Mouse (Mus musculus): ENCODE measurements around the gene Lrfn2. TPM values are rescaled to one million over a fixed set of nuclear protein-coding genes. Genes with fewer than 3 reads are reported as not detected.

The Lrfn2 gene
- polyA plus RNA-seq, 1 experiment from 2014 or later: 0.07 TPM

DNA sequence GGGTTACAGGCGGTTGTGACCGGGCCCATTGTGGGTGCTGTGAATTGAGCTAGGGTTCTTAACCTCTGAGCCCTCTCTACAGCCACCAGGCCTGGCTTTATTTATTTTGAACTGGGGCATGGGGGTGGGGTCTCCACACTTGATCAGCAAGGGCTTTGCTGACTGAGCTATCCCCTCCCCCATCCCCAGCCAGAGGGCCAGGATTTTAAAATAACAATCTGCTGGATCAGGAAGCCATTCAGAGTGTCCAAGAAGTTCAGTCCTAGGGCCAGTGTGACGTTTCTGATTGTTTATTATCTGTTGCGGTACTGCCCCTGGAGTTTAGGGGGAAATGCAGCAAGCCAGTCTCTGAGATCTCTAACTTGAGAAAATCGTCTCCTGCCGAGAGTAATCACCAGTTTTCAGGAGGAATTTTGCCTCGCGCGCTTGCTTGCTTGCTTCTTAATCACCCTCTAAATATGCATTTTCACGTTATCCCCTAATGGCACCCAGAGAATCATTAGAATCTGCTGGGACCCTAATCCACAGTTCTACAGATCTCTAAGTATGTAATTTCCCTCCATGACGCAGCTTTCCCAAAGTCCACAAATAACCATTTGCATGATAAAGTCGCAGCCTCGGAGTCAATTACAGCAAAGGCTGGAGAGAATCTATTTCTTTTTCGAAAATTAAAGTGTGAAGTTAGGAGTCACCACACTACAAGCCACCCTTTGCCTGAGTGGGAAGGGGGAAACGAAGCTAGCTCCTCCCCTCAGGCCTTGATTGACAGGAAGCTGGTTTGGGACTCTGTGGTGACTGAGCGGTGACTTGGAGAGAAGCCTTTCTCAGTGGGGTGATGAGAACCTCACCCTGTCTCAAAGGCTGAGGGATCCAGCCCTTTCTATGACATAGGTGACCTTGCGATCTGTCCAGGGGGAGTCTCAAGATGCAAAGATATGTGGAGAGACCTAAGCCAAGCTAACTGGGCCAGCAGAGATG lies 85.5 kb downstream of the Lrfn2 start:
- H3K4me1 ChIP-seq: 0 out of 2 replicates have a peak, but pooled peaks cover 3% of the 10 kb centered on the region
- no peaks in the 10 kb centered on the region for H3K27me3 ChIP-seq (replicated peaks)
- H3K9me3 ChIP-seq (replicated peaks): no peaks in the 10 kb centered on the region
- H3K9ac ChIP-seq: no peak overlapping the region
- H3K4me2 ChIP-seq: no peak overlapping the region
- H3K36me3 ChIP-seq: no peaks in the 10 kb centered on the region
- H3K4me3 ChIP-seq: no peak overlapping the region
- no peak overlapping the region for H3K27ac ChIP-seq
- 37% methylated on average over 17 of the region's 17 CpGs for WGBS (ENCODE audit: insufficient replicate concordance)
- no peak for ATAC-seq

DNA sequence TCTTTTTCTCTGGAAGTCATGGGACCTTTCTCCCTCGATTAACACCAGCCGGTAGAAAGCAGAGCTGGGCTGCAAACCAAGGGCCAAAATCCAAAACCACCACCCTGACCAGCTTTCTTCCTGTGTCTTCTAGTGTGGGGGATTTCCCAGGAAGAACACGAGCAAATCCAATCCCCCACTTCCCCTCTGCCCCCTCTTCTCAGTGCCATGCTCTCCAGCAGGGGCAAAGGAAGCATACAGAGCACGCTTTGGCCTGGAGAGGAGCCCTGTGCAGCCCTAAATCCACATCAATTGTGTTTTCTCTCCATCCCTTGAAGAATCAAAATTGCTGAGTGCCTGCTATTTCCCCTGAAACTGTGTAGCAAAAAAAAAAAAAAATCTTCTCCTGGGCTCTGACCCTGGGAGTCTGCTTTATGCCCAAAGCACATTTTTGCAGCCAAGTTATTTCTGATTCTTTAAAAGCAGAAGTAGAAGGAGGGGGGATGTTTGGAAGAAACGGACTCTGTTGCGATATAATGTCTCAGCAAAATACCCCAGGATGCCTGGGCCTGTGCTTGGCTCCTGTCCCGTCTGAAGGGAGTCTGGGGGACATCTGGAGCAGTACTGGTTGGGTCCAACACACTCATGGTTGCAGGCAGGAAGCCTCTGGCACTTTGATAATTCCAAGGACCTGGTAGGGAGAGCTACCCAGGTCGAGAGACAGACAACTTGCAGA lies 86.8 kb downstream of the Lrfn2 start:
- 41% methylated on average over 8 of the region's 8 CpGs for WGBS (ENCODE audit: insufficient replicate concordance)
- Histone ChIP-seq H3K4me3 (no peak overlapping the region), H3K9ac (no peak overlapping the region), H3K4me2 (no peak overlapping the region), H3K9me3 (replicated peaks) (no peaks in the 10 kb centered on the region), H3K36me3 (no peaks in the 10 kb centered on the region), H3K27me3 (replicated peaks) (no peaks in the 10 kb centered on the region), H3K4me1 (0 out of 2 replicates have a peak, but pooled peaks cover 3% of the 10 kb centered on the region), H3K27ac (no peak overlapping the region)
- no peak for ATAC-seq

DNA sequence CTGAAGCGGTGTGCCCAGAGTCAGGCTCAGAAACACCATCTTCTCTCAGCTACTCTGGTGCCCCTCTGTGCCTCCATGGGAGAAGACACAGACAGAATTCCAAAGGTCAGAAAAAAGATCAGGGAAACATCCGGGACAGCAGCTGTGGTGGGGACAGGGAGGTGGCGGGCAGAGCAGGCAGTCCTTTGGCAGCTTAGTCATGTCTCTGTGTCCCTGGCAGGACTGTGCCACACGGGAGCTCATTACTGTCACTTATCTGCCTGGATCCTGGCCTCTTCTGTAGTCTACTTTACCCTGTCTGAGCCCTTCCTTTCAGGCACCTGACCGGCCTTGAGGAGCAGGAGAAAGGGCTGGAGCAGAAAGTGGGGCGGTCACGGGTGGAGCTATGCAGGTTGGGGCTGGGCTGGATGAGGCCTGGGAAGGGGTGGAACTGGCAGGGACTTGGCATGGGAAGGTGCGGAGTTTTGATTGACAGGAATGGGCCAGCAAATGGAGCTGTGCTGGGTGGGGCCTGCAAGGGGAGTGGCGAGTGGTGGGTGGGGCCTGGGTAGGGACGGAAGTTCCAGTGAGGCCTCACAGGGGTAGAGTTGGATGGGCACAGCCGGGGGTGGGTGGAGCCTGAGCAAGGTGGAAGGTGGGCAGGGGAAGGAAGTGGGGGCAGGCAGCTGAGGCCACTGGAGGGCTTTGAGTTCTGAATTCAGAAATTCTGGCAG lies 97.5 kb downstream of the Lrfn2 start:
- peak; percentile 78 for ATAC-seq
- H3K27me3 ChIP-seq (replicated peaks): no peaks in the 10 kb centered on the region
- H3K4me1 ChIP-seq: peaks cover 8% of the 10 kb centered on the region
- WGBS (ENCODE audit: insufficient replicate concordance): 24% methylated on average over 11 of the region's 11 CpGs
- H3K27ac ChIP-seq: no peak overlapping the region
- H3K4me3 ChIP-seq: no peak overlapping the region
- H3K36me3 ChIP-seq: no peaks in the 10 kb centered on the region
- no peaks in the 10 kb centered on the region for H3K9me3 ChIP-seq (replicated peaks)
- peak overlapping the region; percentile 41 for H3K4me2 ChIP-seq
- H3K9ac ChIP-seq: no peak overlapping the region

DNA sequence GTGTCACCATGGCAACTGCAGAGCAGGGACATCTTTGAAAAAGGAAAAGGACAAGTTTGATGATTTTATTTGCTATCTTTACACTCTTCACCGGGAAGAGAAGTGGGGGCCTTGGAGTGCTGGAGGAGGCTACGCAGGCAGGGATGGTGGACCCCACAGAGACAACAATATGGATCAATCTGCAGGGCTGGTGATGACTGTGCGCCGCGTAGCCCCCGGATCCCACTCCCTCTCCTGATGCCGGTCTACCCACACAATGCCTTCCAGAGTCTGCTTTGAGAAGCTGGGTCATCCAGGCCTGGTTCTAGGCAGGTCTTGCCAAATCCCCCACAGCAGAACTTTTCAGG lies 98.1 kb downstream of the Lrfn2 start:
- H3K27me3 ChIP-seq (replicated peaks): 0 out of 2 replicates have a peak, but pooled peaks cover 4% of the 10 kb centered on the region
- peak overlapping the region; percentile 41; the same call in 1 of the 2 replicates for H3K4me2 ChIP-seq
- no peaks in the 10 kb centered on the region for H3K9me3 ChIP-seq (replicated peaks)
- H3K27ac ChIP-seq: no peak overlapping the region
- H3K4me1 ChIP-seq: peaks cover 8% of the 10 kb centered on the region
- H3K9ac ChIP-seq: no peak overlapping the region
- H3K4me3 ChIP-seq: no peak overlapping the region
- H3K36me3 ChIP-seq: no peaks in the 10 kb centered on the region
- WGBS (ENCODE audit: insufficient replicate concordance): 73% methylated on average over 7 of the region's 7 CpGs
- no peak for ATAC-seq

DNA sequence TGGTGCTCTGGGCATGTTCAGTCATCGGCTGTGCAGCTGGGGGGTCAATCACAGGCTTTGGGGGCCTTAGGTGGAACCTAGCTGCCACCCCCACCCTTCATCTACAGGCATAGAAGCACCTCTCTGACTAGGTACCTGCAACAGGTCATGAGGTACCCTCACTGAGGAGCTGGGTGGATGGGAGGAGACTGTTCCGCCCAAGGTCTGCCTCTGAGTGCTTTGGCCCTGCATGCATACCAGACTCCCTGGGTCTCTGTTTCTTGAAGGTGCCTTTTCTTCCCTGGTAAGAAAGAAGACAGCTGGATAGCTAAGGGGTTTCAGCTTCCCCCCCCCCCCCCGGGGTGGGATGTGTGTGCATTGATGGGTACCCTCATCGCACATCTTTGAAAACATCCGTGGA lies 98.7 kb downstream of the Lrfn2 start:
- Histone ChIP-seq H3K4me1 (peaks cover 8% of the 10 kb centered on the region), H3K27me3 (replicated peaks) (0 out of 2 replicates have a peak, but pooled peaks cover 4% of the 10 kb centered on the region), H3K9ac (no peak overlapping the region), H3K9me3 (replicated peaks) (no peaks in the 10 kb centered on the region), H3K4me3 (no peak overlapping the region), H3K27ac (no peak overlapping the region), H3K4me2 (no peak overlapping the region), H3K36me3 (no peaks in the 10 kb centered on the region)
- WGBS (ENCODE audit: insufficient replicate concordance): 78% methylated on average over 5 of the region's 5 CpGs
- no peak for ATAC-seq

DNA sequence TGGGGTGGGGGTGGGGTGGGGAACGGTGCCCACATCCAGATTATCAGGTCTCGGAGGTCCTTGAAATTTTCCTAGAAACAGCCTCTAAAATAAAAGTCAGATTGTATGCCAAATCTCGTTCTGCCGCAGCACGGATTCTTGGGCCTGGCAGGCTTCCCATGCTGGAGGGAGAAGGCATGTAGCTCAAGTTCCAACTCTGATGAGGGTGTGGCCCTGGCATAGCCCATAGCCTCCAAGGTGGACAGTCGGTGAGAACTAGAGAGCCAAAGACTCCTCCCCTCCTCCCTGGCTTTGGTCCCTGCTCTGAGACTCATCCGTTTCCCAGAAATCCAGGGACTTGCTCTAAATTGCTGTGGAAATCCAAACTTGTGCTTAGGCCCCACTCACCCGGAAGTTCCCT lies 99.6 kb downstream of the Lrfn2 start:
- H3K27ac ChIP-seq: no peak overlapping the region
- 70% methylated on average over 8 of the region's 8 CpGs for WGBS (ENCODE audit: insufficient replicate concordance)
- no peak overlapping the region for H3K4me3 ChIP-seq
- H3K9ac ChIP-seq: no peak overlapping the region
- no peak overlapping the region for H3K4me2 ChIP-seq
- no peaks in the 10 kb centered on the region for H3K9me3 ChIP-seq (replicated peaks)
- ATAC-seq: no peak
- H3K27me3 ChIP-seq (replicated peaks): 0 out of 2 replicates have a peak, but pooled peaks cover 4% of the 10 kb centered on the region
- H3K4me1 ChIP-seq: peaks cover 8% of the 10 kb centered on the region
- H3K36me3 ChIP-seq: no peaks in the 10 kb centered on the region

DNA sequence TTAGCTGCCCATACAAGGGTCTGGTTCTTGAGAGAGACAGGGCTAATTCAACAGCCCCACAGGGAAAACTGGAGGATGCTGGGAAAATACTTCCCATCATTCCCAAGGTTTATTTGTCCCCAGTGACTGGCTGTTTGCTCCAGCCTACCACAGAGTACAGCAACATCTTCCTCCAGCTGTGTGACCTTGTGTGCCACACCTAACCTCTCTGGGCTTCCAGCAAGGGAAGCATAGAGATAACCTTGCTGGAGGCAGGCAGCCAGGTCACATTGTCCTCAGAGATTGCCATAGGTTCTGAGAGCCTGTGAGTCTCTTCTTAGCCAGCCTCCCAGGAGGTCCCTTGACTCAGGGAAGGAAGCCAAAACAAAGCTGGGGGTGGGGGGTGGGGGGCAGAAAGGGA lies 101.1 kb downstream of the Lrfn2 start:
- ATAC-seq: no peak
- Histone ChIP-seq H3K9me3 (replicated peaks) (no peaks in the 10 kb centered on the region), H3K27me3 (replicated peaks) (0 out of 2 replicates have a peak, but pooled peaks cover 4% of the 10 kb centered on the region), H3K4me3 (no peak overlapping the region), H3K4me2 (no peak overlapping the region), H3K27ac (no peak overlapping the region), H3K36me3 (no peaks in the 10 kb centered on the region), H3K4me1 (peaks cover 8% of the 10 kb centered on the region), H3K9ac (no peak overlapping the region)

DNA sequence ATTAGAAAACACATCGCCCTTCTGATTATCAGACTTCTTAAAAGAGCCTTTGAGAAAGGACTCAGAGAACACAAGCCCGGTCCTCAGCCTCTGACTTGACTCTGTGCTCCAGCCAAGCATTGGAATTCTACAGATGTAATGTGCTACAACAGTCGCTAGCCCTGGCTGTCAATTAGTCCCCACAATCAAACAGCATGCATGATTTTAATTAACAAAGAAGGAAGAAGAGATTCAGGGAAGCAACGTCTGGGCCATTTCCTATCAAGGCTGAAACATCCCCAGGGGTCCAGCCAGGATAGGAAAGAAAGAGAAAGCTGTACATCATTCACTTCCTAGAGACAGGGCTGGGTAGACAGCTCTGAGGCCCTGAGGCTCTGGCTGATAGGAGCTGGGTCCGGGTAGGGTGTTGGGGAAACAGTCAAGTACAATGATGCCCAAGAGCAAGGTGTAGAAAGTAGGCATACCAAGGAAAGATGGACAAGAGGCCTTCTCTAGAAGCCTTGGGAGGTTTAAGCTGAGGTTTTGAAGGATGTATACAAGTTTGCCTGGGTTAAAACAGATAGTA lies 101.6 kb downstream of the Lrfn2 start:
- H3K4me3 ChIP-seq: no peak overlapping the region
- no peaks in the 10 kb centered on the region for H3K9me3 ChIP-seq (replicated peaks)
- peaks cover 8% of the 10 kb centered on the region for H3K4me1 ChIP-seq
- WGBS (ENCODE audit: insufficient replicate concordance): 48% methylated on average over 5 of the region's 5 CpGs
- no peak overlapping the region for H3K9ac ChIP-seq
- ATAC-seq: no peak
- no peak overlapping the region for H3K4me2 ChIP-seq
- no peaks in the 10 kb centered on the region for H3K36me3 ChIP-seq
- H3K27ac ChIP-seq: no peak overlapping the region
- H3K27me3 ChIP-seq (replicated peaks): 0 out of 2 replicates have a peak, but pooled peaks cover 4% of the 10 kb centered on the region

DNA sequence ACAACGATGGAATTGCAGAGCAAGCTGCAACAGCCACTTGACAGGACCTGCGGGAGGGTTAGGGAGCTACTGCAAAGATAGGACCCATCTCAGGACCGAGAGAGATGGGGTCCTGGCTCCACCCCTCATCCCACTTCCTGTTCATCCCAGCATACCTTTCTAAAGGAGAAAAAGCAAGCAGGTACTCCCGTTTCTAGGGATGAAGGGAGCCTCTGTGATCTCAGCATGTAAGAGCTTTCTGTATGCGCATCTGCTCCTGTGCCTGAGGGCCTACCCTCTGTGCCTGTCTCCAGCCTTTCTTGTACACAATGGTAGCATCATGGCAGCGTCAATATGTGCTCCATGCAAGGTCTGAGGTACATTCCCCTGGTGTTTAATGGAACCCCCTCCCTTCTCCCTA lies 102.9 kb downstream of the Lrfn2 start:
- Histone ChIP-seq H3K9me3 (replicated peaks) (no peaks in the 10 kb centered on the region), H3K4me1 (peaks cover 2% of the 10 kb centered on the region), H3K36me3 (no peaks in the 10 kb centered on the region), H3K27me3 (replicated peaks) (0 out of 2 replicates have a peak, but pooled peaks cover 4% of the 10 kb centered on the region), H3K4me3 (no peak overlapping the region), H3K9ac (no peak overlapping the region), H3K4me2 (no peak overlapping the region), H3K27ac (no peak overlapping the region)
- ATAC-seq: no peak
- 55% methylated on average over 6 of the region's 6 CpGs for WGBS (ENCODE audit: insufficient replicate concordance)

DNA sequence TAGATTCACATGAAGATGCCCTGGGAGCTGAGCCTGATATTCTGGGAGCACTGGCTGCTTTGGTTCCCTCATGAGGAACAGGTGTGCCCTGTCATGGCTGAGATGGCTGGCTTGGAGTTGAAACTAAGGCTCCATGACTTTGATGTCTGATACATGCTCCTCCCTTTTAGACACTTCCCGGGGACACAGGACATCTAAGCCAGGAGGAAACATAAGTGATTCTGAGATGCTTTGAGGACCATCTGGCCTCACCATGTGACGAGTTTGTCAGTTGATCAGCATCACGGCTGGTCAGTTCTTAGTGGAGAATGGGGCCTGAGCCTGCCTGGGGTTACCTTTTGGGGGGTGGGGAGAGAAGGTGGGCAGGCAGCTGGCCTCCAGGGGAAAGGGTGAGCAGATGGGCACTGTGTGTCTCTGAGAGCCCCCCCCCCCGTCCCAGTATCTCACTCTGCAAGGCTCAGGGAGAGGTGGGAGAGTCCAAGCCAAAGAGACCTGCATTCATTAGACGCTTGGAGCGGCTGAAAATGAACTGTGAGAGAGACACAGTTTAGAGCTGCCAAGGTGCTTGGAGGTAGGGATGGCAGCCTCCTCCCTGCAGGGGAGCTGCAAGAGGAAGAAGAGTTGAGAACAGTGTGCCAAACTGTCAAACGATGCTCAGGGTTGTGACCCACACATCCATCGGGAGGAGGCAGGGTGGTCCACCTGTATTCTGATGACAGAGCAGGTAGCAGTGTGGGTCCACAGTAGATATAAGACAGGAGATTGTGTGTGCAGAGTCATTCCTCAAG lies 105.2 kb downstream of the Lrfn2 start:
- WGBS (ENCODE audit: insufficient replicate concordance): 61% methylated on average over 8 of the region's 8 CpGs

More for the DNA sequence above, 105.2 kb downstream of the Lrfn2 start:
- no peak overlapping the region for H3K4me3 ChIP-seq
- no peak overlapping the region for H3K27ac ChIP-seq
- 0 out of 2 replicates have a peak, but pooled peaks cover 4% of the 10 kb centered on the region for H3K27me3 ChIP-seq (replicated peaks)
- H3K36me3 ChIP-seq: no peaks in the 10 kb centered on the region
- no peaks in the 10 kb centered on the region for H3K4me1 ChIP-seq
- ATAC-seq: no peak
- H3K9ac ChIP-seq: no peak overlapping the region
- H3K4me2 ChIP-seq: no peak overlapping the region
- no peaks in the 10 kb centered on the region for H3K9me3 ChIP-seq (replicated peaks)

Measured in liver, embryonic 12.5 days (tissue).